10 mouse cellular contexts compared by ENCODE assay signal in genomic region chr13:55450511-55450980, GRCm38 (mm10). TPM values are rescaled to one million over a fixed set of nuclear protein-coding genes. Genes with fewer than 3 reads are reported as not detected.
DNase-seq lines count a peak whose midpoint lies in the region; ATAC-seq lines count a peak whose summit lies in the region.
"Had no signal": no experiment of that assay in that cellular context is flagged by ENCODE, and none has a peak within 500 bp of the region (broad histone marks: within the 10 kb centered on the region; RNA-seq: fewer than 3 reads in every experiment).

No protein-coding gene starts in this region.

- no peak overlapping the region for H3K9ac ChIP-seq in midbrain, embryonic 11.5 days (ENCODE audit: low read length)
- no peak overlapping the region for H3K9ac ChIP-seq in hindbrain, embryonic 11.5 days (ENCODE audit: low read depth, low read length)
- H3K9ac ChIP-seq in midbrain, embryonic 16.5 days (ENCODE audit: low read depth, low read length): no peak overlapping the region
- H3K9ac ChIP-seq: neural tube, embryonic 13.5 days had no signal

- no peaks in the 10 kb centered on the region for H3K27me3 ChIP-seq in midbrain, embryonic 11.5 days (ENCODE audit: control insufficient read depth, insufficient read depth, low read length)
- H3K27me3 ChIP-seq in midbrain, embryonic 10.5 days (ENCODE audit: low read depth, poor library complexity, severe bottlenecking): no peaks in the 10 kb centered on the region
- no peaks in the 10 kb centered on the region for H3K27me3 ChIP-seq in hindbrain, embryonic 11.5 days (ENCODE audit: control insufficient read depth, insufficient read depth, low read length)
- no peaks in the 10 kb centered on the region for H3K27me3 ChIP-seq in midbrain, embryonic 16.5 days (ENCODE audit: control insufficient read depth, insufficient read depth, low read depth, low read length)
- H3K27me3 ChIP-seq: neural tube, embryonic 13.5 days had no signal

- no peak for ATAC-seq in midbrain, embryonic 11.5 days (ENCODE audit: low FRiP score)
- ATAC-seq in hindbrain, embryonic 11.5 days (ENCODE audit: low FRiP score): no peak
- ATAC-seq in midbrain, embryonic 16.5 days: no peak

- peaks cover 32% of the 10 kb centered on the region for H3K36me3 ChIP-seq in midbrain, embryonic 11.5 days (ENCODE audit: control insufficient read depth, insufficient read depth, low read length)
- H3K36me3 ChIP-seq in midbrain, embryonic 10.5 days: peaks cover 76% of the 10 kb centered on the region
- peaks cover 12% of the 10 kb centered on the region for H3K36me3 ChIP-seq in hindbrain, embryonic 11.5 days (ENCODE audit: control insufficient read depth, insufficient read depth, low read length)
- peaks cover 26% of the 10 kb centered on the region for H3K36me3 ChIP-seq in midbrain, embryonic 16.5 days (ENCODE audit: control insufficient read depth, insufficient read depth, low read length)

- DNase-seq in midbrain, embryonic 11.5 days (ENCODE audit: low spot score, missing footprints): peak; percentile 12
- no peak for DNase-seq in midbrain, embryonic 10.5 days (ENCODE audit: low spot score)
- DNase-seq in adrenal gland, postnatal 14 days: peak; percentile 93
- DNase-seq in gastrocnemius, postnatal 36 days: peak; percentile 80 to 83
- peak; percentile 65 for DNase-seq in lung, postnatal 36 days
- no peak for DNase-seq in hindbrain, embryonic 11.5 days (ENCODE audit: low spot score)

- peaks cover 14% of the 10 kb centered on the region for H3K4me1 ChIP-seq in midbrain, embryonic 11.5 days (ENCODE audit: control insufficient read depth, insufficient read depth, low read length)
- H3K4me1 ChIP-seq in midbrain, embryonic 10.5 days: peaks cover 24% of the 10 kb centered on the region
- peaks cover 2% of the 10 kb centered on the region; the same call in 1 of the 2 replicates for H3K4me1 ChIP-seq in hindbrain, embryonic 11.5 days (replicated peaks; ENCODE audit: control insufficient read depth, insufficient read depth, low read length)
- H3K4me1 ChIP-seq in midbrain, embryonic 16.5 days (ENCODE audit: control insufficient read depth, insufficient read depth, low read length): peaks cover 19% of the 10 kb centered on the region

- intact Hi-C loops in gastrocnemius, postnatal 36 days (cut with DNase I): no loop called here

- 95% methylated on average over 11 of the region's 11 CpGs for WGBS in midbrain, embryonic 11.5 days
- WGBS in midbrain, embryonic 10.5 days: 95% methylated on average over 11 of the region's 11 CpGs
- 94% methylated on average over 11 of the region's 11 CpGs for WGBS in hindbrain, embryonic 11.5 days
- WGBS in midbrain, embryonic 16.5 days: 94% methylated on average over 11 of the region's 11 CpGs

- H3K4me2 ChIP-seq in midbrain, embryonic 11.5 days: no peak overlapping the region
- no peak overlapping the region for H3K4me2 ChIP-seq in hindbrain, embryonic 11.5 days (replicated peaks; ENCODE audit: low read depth, low read length)
- no peak overlapping the region for H3K4me2 ChIP-seq in midbrain, embryonic 16.5 days (ENCODE audit: low read length)
- H3K4me2 ChIP-seq: neural tube, embryonic 13.5 days had no signal

- no peak overlapping the region for H3K27ac ChIP-seq in midbrain, embryonic 11.5 days (ENCODE audit: low read depth, low read length)
- no peak overlapping the region for H3K27ac ChIP-seq in midbrain, embryonic 10.5 days (replicated peaks)
- no peak overlapping the region for H3K27ac ChIP-seq in hindbrain, embryonic 11.5 days (ENCODE audit: low read depth, low read length)
- H3K27ac ChIP-seq in midbrain, embryonic 16.5 days (ENCODE audit: low read length): no peak overlapping the region
- H3K27ac ChIP-seq: neural tube, embryonic 13.5 days had no signal

- no peak overlapping the region for H3K4me3 ChIP-seq in midbrain, embryonic 11.5 days (ENCODE audit: low read depth, low read length)
- H3K4me3 ChIP-seq in midbrain, embryonic 10.5 days: no peak overlapping the region
- H3K4me3 ChIP-seq in hindbrain, embryonic 11.5 days (ENCODE audit: low read depth, low read length): no peak overlapping the region
- no peak overlapping the region for H3K4me3 ChIP-seq in midbrain, embryonic 16.5 days (ENCODE audit: low read depth, low read length)
- H3K4me3 ChIP-seq: neural tube, embryonic 13.5 days had no signal

- no peaks in the 10 kb centered on the region for H3K9me3 ChIP-seq in midbrain, embryonic 11.5 days (ENCODE audit: control insufficient read depth, low read length)
- H3K9me3 ChIP-seq in midbrain, embryonic 10.5 days (replicated peaks): no peaks in the 10 kb centered on the region
- H3K9me3 ChIP-seq in hindbrain, embryonic 11.5 days (ENCODE audit: control insufficient read depth, low read length): no peaks in the 10 kb centered on the region
- no peaks in the 10 kb centered on the region for H3K9me3 ChIP-seq in midbrain, embryonic 16.5 days (replicated peaks; ENCODE audit: control insufficient read depth, low read length, poor library complexity, severe bottlenecking)
- H3K9me3 ChIP-seq: neural tube, embryonic 13.5 days had no signal

RNA-seq across cellular contexts. Expression of gene Grk6, which starts 5.7 kb away (rescaled TPM):
- 42.0 and 52.3 TPM in 2 replicates for polyA plus RNA-seq in midbrain, embryonic 11.5 days (2014; fragmentation: Nextera tagmentation; extraction: Ambion mirVana)
- 41.8 and 51.4 TPM in 2 replicates for polyA plus RNA-seq in midbrain, embryonic 10.5 days (2016; fragmentation: Nextera tagmentation; extraction: Ambion mirVana)
- total RNA-seq in adrenal gland, postnatal 14 days (2021): 35.3 and 55.4 TPM in 2 replicates
- total RNA-seq in gastrocnemius, postnatal 36 days (2021): 10 to 100 TPM in 1 of 2 experiments, 1 to 10 TPM in 1; 9.1 to 10.8 TPM
- 37.6 and 52.3 TPM in 2 replicates for polyA plus RNA-seq in hindbrain, embryonic 11.5 days (2014; fragmentation: Nextera tagmentation; extraction: Ambion mirVana)
- 28.3 and 31.8 TPM in 2 replicates for polyA plus RNA-seq in midbrain, embryonic 16.5 days (2015; fragmentation: Nextera tagmentation; extraction: Ambion mirVana)

RNA-seq across cellular contexts. Expression of gene Prr7, which starts 13.5 kb away (rescaled TPM):
- polyA plus RNA-seq in midbrain, embryonic 11.5 days (2014; fragmentation: Nextera tagmentation; extraction: Ambion mirVana): 2.8 and 3.0 TPM in 2 replicates
- polyA plus RNA-seq in midbrain, embryonic 10.5 days (2016; fragmentation: Nextera tagmentation; extraction: Ambion mirVana): 0.69 and 0.87 TPM in 2 replicates
- total RNA-seq in adrenal gland, postnatal 14 days (2021): 3.1 and 6.0 TPM in 2 replicates
- total RNA-seq in gastrocnemius, postnatal 36 days (2021): under 1 TPM; 0.62 to 0.77 TPM
- 2.4 and 2.5 TPM in 2 replicates for polyA plus RNA-seq in hindbrain, embryonic 11.5 days (2014; fragmentation: Nextera tagmentation; extraction: Ambion mirVana)
- polyA plus RNA-seq in midbrain, embryonic 16.5 days (2015; fragmentation: Nextera tagmentation; extraction: Ambion mirVana): 5.0 and 5.6 TPM in 2 replicates

RNA-seq across cellular contexts. Expression of gene F12, which starts 24.0 kb away (rescaled TPM):
- 0.14 TPM in 1 of 2 replicates, not detected in the other for polyA plus RNA-seq in midbrain, embryonic 11.5 days (2014; fragmentation: Nextera tagmentation; extraction: Ambion mirVana)
- 0.14 TPM in 1 of 2 replicates, not detected in the other for polyA plus RNA-seq in midbrain, embryonic 10.5 days (2016; fragmentation: Nextera tagmentation; extraction: Ambion mirVana)
- total RNA-seq in adrenal gland, postnatal 14 days (2021): 4.3 and 60.0 TPM in 2 replicates
- not detected for total RNA-seq in gastrocnemius, postnatal 36 days (2021)
- polyA plus RNA-seq in hindbrain, embryonic 11.5 days (2014; fragmentation: Nextera tagmentation; extraction: Ambion mirVana): 0.28 TPM in 1 of 2 replicates, not detected in the other
- polyA plus RNA-seq in midbrain, embryonic 16.5 days (2015; fragmentation: Nextera tagmentation; extraction: Ambion mirVana): 0.31 TPM in 1 of 2 replicates, not detected in the other
- polyA plus RNA-seq: limb, embryonic 11.5 days; neural tube, embryonic 13.5 days had no signal

RNA-seq across cellular contexts. Expression of gene Pfn3, which starts 35.5 kb away (rescaled TPM):
- polyA plus RNA-seq in midbrain, embryonic 11.5 days (2014; fragmentation: Nextera tagmentation; extraction: Ambion mirVana): not detected in 2 replicates
- not detected in 2 replicates for polyA plus RNA-seq in midbrain, embryonic 10.5 days (2016; fragmentation: Nextera tagmentation; extraction: Ambion mirVana)
- not detected in 2 replicates for total RNA-seq in adrenal gland, postnatal 14 days (2021)
- not detected for total RNA-seq in gastrocnemius, postnatal 36 days (2021)
- not detected in 2 replicates for polyA plus RNA-seq in hindbrain, embryonic 11.5 days (2014; fragmentation: Nextera tagmentation; extraction: Ambion mirVana)
- 0.57 and 0.98 TPM in 2 replicates for polyA plus RNA-seq in midbrain, embryonic 16.5 days (2015; fragmentation: Nextera tagmentation; extraction: Ambion mirVana)
- total RNA-seq: adrenal gland, postnatal 4 days had no signal
- polyA plus RNA-seq: limb, embryonic 11.5 days; neural tube, embryonic 13.5 days had no signal

RNA-seq across cellular contexts. Expression of gene Dbn1, which starts 37.4 kb away (rescaled TPM):
- 292 and 294 TPM in 2 replicates for polyA plus RNA-seq in midbrain, embryonic 11.5 days (2014; fragmentation: Nextera tagmentation; extraction: Ambion mirVana)
- polyA plus RNA-seq in midbrain, embryonic 10.5 days (2016; fragmentation: Nextera tagmentation; extraction: Ambion mirVana): 381 and 466 TPM in 2 replicates
- 24.0 and 24.9 TPM in 2 replicates for total RNA-seq in adrenal gland, postnatal 14 days (2021)
- 1 to 10 TPM; 7.7 TPM for total RNA-seq in gastrocnemius, postnatal 36 days (2021)
- 277 and 314 TPM in 2 replicates for polyA plus RNA-seq in hindbrain, embryonic 11.5 days (2014; fragmentation: Nextera tagmentation; extraction: Ambion mirVana)
- 617 and 675 TPM in 2 replicates for polyA plus RNA-seq in midbrain, embryonic 16.5 days (2015; fragmentation: Nextera tagmentation; extraction: Ambion mirVana)

Comparison
In these comparisons a context has a peak if more than half of its experiments do, and no peak if none do; other contexts are left out.
1. DNase-seq: peak in midbrain, embryonic 11.5 days (single experiment), adrenal gland, postnatal 14 days (single experiment), gastrocnemius, postnatal 36 days (2 of 2) and lung, postnatal 36 days (single experiment); none in midbrain, embryonic 10.5 days (single experiment) and hindbrain, embryonic 11.5 days (single experiment).